Mouse (Mus musculus): ENCODE measurements around the gene Ly86. TPM values are rescaled to one million over a fixed set of nuclear protein-coding genes. Genes with fewer than 3 reads are reported as not detected.

Gene Ly86
- total RNA-seq, 2 experiments from 2014 or later: 8.5 to 8.7 TPM

DNA sequence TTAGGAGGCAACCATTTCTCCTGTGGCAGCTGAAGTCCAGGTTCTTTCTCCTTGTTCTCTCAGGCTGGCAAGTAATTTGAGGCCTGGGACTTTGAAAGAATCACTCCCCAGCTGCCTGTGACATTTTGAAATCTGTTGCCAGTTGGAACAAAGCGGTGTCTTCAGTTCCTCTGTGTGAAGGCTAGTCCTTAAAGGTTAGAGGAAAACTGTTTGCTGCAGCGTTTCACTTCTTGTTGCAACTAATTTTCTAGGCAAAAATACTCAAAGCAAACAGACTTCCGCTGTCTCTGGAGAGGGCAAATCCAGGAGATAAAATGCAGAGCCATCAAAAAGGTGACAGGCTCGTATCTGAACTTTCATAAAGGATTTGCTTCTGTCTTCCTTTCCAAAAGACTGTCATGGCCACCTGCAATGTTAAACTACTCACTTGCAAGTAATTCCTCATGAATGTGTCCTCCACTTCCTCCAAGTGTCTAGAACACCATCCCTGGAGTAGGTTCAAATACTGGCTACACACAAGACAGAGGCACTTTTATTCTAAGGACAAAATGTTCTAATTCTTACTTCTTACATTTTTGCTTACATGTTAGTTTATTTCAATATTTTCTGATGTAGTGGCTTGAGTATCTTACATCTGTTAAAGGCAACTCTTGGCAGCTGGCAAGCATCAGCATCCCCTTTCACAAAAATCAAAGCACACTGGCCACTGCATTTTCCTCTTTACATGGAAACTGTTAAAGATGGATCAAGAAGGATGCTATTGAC lies 12.0 kb upstream of the Ly86 start:
- peak overlapping the region; percentile 72 for H3K27ac ChIP-seq
- no peak overlapping the region for H3K4me3 ChIP-seq
- no peak for DNase-seq (ENCODE audit: low spot score in 2 of 2)
- TF ChIP-seq CTCF (conservative IDR thresholded peaks at IDR 0.05): no peak

DNA sequence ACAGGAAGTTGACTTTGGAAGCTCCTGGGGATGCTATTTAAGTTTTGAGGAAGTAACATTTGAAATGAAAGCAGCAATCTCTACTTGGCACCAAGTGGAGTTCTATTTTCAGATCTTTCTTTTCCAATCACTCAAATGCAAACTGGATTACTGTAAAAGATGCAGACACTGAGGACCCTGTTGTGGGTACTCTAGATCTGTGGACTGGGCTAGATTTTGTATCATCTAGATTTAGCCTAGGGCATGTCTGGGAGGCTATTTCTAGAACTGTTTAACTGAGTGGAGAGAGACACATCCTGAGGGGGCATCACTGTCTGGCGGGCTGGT lies 11.5 kb upstream of the Ly86 start:
- no peak for DNase-seq (ENCODE audit: low spot score in 2 of 2)
- Histone ChIP-seq H3K4me3 (no peak overlapping the region), H3K27ac (peak overlapping the region; percentile 72)
- no peak for TF ChIP-seq CTCF (conservative IDR thresholded peaks at IDR 0.05)

DNA sequence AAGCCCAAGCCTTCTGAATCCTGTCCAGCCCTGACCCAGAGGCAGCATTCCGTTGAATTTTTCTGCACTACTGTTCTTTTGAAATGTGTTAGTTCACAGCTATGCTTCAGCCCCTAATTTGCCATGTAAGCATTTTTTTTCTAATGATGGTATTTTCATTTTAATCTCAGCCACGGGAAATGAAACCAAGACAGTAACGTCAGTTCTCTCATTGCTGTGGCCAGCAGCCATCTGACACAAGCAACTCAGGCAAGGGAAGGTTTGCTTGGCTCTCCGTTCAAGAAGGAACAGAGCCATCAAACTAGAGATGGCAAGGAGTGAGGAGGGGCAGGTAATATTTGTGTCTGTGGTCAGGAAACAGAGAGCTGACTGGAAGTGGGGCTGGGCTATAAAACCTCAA lies 7.7 kb upstream of the Ly86 start:
- H3K27ac ChIP-seq: no peak overlapping the region
- H3K4me3 ChIP-seq: no peak overlapping the region
- DNase-seq (ENCODE audit: low spot score in 2 of 2): no peak
- TF ChIP-seq CTCF (conservative IDR thresholded peaks at IDR 0.05): no peak

DNA sequence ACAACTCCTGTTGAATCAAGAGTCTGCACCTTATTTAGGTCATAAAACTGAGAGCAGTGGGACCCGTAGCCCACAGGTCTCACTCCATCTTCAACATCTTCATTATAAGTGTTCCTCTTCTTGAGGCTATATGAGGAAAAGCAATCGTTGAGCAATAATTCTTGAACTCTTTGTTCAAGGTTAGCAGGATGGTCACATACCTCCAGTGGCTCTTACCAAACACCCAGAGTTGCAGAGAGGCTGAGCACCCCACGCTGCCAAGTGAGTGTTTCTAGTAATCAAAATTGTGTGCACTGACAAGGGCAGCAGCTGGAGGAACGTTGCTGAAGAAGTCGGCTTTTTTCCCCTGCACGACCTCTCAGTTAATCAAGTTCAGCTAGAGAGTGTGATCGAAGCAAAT lies 7.1 kb upstream of the Ly86 start:
- no peak for TF ChIP-seq CTCF (conservative IDR thresholded peaks at IDR 0.05)
- no peak for DNase-seq (ENCODE audit: low spot score in 2 of 2)
- no peak overlapping the region for H3K4me3 ChIP-seq
- H3K27ac ChIP-seq: no peak overlapping the region

DNA sequence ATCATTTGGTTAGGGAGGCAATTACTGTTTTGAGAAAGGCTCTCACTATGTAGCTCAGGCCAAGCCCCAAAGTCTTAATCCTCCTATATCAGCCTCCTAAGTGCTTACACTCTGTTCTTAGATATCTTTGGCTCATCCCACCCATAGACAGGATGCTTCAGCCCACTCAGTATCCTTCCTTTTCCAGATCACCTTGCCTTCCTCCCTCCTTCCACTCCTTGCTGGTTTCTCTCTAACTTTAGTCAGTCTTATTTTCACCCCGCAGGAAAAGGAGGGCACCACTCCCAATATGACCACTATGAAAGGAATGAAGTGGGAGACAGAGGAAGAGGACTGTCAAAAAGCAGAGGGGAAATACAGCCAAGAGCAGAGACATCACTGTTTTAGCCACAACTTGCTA lies 2.2 kb upstream of the Ly86 start:
- DNase-seq (ENCODE audit: low spot score in 2 of 2): no peak
- Histone ChIP-seq H3K4me3 (no peak overlapping the region), H3K27ac (no peak overlapping the region)
- no peak for TF ChIP-seq CTCF (conservative IDR thresholded peaks at IDR 0.05)

DNA sequence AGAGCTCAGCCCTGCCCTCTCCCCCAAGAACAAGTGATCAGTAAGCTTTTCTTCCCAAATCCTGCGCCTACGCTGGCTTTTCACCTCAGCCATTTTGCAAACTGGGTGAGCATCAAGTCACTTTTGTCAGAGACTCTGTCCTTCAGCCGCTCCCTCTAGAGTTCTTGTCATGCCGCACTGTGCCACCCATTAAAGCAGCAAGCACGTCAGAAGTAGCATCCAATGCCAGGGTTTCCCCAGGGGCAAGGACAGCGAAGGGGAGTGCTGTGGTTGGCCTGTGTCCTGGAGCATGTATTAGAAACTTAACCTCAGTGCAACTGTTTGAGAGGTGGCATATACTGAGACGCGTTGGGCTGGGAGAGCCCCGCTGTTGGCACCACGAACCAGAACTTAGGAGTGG lies 815 bp downstream of the Ly86 start:
- DNase-seq (ENCODE audit: low spot score in 2 of 2): no peak
- Histone ChIP-seq H3K4me3 (peak overlapping the region; percentile 0; the same call in 1 of the 2 replicates), H3K27ac (no peak overlapping the region)
- TF ChIP-seq CTCF (conservative IDR thresholded peaks at IDR 0.05): no peak

DNA sequence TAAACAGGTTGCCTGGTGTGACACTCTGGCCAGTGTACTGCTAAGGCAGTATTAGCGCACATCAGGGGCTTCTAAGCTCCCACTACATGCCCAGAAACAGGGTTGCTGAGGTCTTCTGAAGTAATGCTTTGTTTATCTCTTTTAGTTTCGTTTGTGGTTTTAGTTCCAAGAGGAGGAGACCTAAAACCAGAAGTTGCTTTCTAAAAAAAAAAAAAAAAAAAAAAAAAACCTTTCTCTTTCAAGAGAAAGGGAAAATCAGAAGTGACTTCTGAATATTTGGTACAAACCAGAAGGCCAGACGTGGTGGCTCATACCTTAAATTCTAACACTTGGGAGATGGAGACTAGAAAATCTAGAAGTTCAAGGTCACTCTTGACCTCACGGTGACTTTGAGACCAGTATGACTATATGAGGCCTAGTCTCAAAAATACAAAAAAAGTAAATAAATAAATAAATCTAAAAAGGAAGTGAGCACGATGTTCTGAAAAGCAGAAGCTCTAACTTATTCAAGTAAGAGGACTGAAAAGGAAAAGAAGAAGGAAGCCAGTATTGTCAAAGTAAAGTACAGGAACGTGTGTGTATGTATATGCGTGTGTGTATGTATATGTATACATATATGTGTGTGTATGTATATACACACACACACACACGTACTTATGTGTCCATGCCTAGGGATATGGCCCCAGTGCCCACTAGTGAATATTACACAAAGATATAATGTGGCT lies 3.0 kb downstream of the Ly86 start:
- H3K4me3 ChIP-seq: no peak overlapping the region
- DNase-seq (ENCODE audit: low spot score in 2 of 2): no peak
- TF ChIP-seq CTCF (conservative IDR thresholded peaks at IDR 0.05): no peak

DNA sequence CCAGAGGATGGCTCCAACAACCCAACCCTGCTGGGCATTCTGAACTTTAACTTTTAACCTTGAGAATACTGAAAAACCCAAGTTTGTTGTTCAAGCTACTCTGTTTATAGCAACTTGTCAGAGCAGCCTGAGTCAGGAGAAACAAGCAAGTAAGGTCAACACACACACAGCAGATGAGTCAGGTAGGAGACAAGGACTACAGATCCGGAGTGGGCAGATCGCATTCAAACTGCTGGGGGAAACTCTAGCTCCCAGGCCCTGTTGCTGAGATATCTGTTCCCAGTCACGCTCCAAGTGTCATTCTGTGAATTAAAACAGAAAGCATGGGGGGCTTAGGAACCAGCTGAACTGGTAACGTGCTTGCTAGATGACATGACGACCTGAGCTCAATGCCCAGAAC lies 4.0 kb downstream of the Ly86 start:
- Histone ChIP-seq H3K4me3 (no peak overlapping the region), H3K27ac (0 out of 2 replicates have a peak overlapping the region, but pooled peaks have one; percentile 3)
- DNase-seq (ENCODE audit: low spot score in 2 of 2): no peak
- TF ChIP-seq CTCF (conservative IDR thresholded peaks at IDR 0.05): no peak

More for the DNA sequence above, 3.0 kb downstream of the Ly86 start:
- H3K27ac ChIP-seq: no peak overlapping the region

DNA sequence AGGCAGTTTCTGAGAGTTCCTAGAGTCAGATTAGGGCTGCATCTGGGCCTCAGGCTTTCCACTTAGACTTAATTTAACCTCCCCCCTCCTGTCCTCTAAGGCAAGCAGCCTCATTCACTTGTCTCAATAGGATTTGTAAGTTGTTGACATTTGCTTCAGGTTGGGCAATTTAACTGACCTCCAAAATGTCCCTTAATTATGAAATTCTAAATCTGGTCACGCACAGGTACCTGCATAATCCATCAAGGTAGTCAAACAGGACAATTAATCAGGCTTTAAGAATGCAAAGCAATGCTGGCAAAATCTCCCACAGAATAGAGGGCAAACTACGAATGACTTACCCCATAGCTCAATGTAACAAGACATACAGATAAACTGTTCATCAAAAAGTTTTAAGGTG lies 8.0 kb downstream of the Ly86 start:
- TF ChIP-seq CTCF (conservative IDR thresholded peaks at IDR 0.05): no peak

DNA sequence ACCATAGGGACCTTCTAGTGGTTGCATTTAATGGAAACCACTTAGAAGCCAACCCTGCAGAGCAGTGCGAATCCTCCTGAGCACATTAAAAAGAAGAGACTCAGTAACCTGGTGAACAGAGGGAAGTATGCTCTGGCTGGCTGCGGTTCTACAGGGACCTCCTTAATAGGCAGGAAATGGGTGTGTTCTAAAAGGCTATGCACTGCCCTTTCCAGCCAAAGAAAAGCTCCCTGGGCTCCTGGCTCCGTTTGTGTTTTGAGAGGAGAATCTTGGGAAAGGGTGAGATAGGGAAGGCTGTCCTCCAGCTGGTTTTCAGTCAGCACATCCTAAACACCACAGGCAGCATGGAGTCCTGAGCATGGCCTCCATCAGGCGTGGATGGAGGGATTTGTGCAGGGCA lies 8.9 kb downstream of the Ly86 start:
- TF ChIP-seq CTCF (conservative IDR thresholded peaks at IDR 0.05): no peak
- DNase-seq (ENCODE audit: low spot score in 2 of 2): no peak
- H3K27ac ChIP-seq: no peak overlapping the region
- no peak overlapping the region for H3K4me3 ChIP-seq

More for the DNA sequence above, 8.0 kb downstream of the Ly86 start:
- Histone ChIP-seq H3K4me3 (no peak overlapping the region), H3K27ac (no peak overlapping the region)
- no peak for DNase-seq (ENCODE audit: low spot score in 2 of 2)

DNA sequence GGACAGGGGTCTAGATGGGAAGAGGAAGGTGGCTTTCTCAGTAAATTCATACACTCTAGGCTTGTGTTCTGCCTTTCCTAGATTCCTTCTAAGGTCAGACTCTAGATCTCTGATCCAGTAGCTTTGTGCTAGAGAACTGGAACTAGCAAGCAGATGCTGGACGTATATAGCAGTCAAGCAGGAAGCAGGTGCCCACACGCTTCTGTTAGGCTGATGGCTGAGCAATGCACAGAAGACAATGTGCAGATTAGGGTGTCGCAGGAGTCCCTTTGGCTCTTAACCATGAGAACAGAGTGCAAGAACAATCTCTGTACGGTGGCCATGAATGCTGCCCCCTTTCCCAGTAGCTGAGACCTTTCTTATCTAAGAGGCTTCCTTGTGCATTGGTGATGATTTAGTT lies 9.4 kb downstream of the Ly86 start:
- TF ChIP-seq CTCF (conservative IDR thresholded peaks at IDR 0.05): no peak
- Histone ChIP-seq H3K4me3 (no peak overlapping the region), H3K27ac (no peak overlapping the region)
- DNase-seq (ENCODE audit: low spot score in 2 of 2): no peak

DNA sequence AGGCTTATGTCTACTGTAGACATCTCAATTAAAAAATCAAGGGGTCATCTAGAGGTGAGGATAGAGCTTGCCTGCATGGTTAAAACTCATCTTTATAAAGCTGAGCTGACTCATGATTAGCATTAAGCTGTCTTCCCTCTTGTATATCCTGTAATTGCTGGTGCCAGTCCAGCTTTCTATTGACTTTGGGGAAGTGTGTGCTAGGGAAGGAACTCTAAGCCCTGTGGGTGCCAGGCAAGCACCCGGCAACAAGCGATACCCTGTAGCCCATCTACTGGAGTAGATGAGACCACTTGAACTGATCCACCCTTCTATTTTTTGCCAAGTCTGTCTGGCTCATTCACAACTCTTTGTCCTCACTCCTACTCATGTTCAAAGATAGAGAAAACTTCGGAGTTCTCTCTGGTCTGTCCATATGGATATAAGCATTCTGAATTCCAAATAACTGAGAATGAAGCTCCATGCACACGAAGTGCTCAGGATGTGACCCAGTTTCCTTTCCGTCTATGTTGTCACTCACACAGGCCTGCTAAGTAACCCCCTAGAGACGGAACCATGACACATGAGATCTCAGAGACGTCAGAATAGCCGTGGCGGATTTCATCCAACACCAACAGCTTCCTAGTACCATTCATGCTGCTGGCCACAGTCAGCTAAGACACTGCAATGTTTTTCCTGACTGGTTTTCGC lies 10.8 kb downstream of the Ly86 start:
- TF ChIP-seq CTCF (conservative IDR thresholded peaks at IDR 0.05): no peak
- Histone ChIP-seq H3K4me3 (no peak overlapping the region), H3K27ac (peak overlapping the region; percentile 28; the same call in 1 of the 2 replicates)
- no peak for DNase-seq (ENCODE audit: low spot score in 2 of 2)

DNA sequence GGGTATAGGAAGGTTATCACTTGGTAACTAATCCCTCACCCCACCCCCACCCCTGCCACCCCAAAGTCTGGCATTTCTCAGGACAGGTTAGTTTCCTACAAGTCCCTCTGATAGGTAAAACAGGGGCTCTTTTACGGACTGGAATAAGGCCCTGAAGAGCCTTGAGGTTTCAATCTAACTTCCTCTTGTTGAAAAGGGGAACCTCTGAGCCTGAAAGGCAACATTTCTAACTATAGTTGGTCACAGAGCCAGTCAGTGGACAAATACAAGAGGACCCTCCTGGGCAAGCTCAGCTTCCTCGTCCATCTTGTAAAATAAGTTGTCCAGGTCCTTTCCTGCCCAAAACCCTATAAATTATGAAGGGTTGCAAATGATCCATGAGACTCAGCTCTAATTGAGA lies 11.5 kb downstream of the Ly86 start:
- no peak overlapping the region for H3K4me3 ChIP-seq
- H3K27ac ChIP-seq: peak overlapping the region; percentile 28; the same call in 1 of the 2 replicates
- no peak for DNase-seq (ENCODE audit: low spot score in 2 of 2)
- no peak for TF ChIP-seq CTCF (conservative IDR thresholded peaks at IDR 0.05)

Data from layer of hippocampus, adult 2 months (tissue).